Mouse (Mus musculus): ENCODE data around the gene Fgfr2.

GRCm38 (mm10) chr7:132813416-132814088, 309.6 kb downstream of the Fgfr2 start, which contains the start of gene Fam53b:
- TF ChIP-seq CTCF (IDR thresholded peaks at IDR 0.05) (peak; percentile 24; the same call in 1 of the 2 replicates), EP300 (IDR thresholded peaks at IDR 0.05) (no peak)
